Mouse (Mus musculus) MEL (cell line): ENCODE data around the gene Vcp. TPM values are rescaled to one million over a fixed set of nuclear protein-coding genes. Genes with fewer than 3 reads are reported as not detected.

Experiments
- DNase-seq: peaks from one replicate; pipeline ENCODE4 v3.0.0; 2011; ENCODE audit warnings: low read depth, low spot score
- H3K27ac ChIP-seq: 2 replicates; pipeline ENCODE4 v1.5.1; 2012; ENCODE audit warnings: low read depth, mild to moderate bottlenecking, control low read depth, low read length, moderate library complexity; ENCODE audit not compliant: control insufficient read depth
- H3K27me3 ChIP-seq, 2 experiments: fragments of 150-350 bp in 1 of 2; sonication (generic) in 1 of 2; 2 replicates each; pipeline ENCODE4 v1.6.1; 2012; ENCODE audit warnings: low read length in 2 of 2, mild to moderate bottlenecking in 2 of 2, improper control_type of control experiment in 1 of 2, moderate library complexity in 1 of 2; ENCODE audit not compliant: insufficient read depth in 2 of 2, control insufficient read depth in 1 of 2
- H3K36me3 ChIP-seq, 2 experiments: 2 replicates each; pipeline ENCODE4 v1.6.1; 2012 to 2014; ENCODE audit warnings: low read length in 2 of 2, improper control_type of control experiment in 1 of 2, inconsistent platforms in 1 of 2, mild to moderate bottlenecking in 1 of 2; ENCODE audit not compliant: insufficient read depth in 2 of 2, control insufficient read depth in 1 of 2
- H3K4me1 ChIP-seq, 2 experiments: fragments of 150-350 bp in 1 of 2; sonication (generic) in 1 of 2; 2 replicates each; pipeline ENCODE4 v1.6.1; 2012; ENCODE audit warnings: low read length in 2 of 2, improper control_type of control experiment in 1 of 2, mild to moderate bottlenecking in 1 of 2; ENCODE audit not compliant: insufficient read depth in 2 of 2, control insufficient read depth in 1 of 2
- H3K4me3 ChIP-seq, 2 experiments: fragments of 150-350 bp in 1 of 2; sonication (generic) in 1 of 2; 2 replicates each; pipeline ENCODE4 v1.5.1; 2012; ENCODE audit warnings: low read depth in 2 of 2, low read length in 2 of 2, mild to moderate bottlenecking in 2 of 2, moderate library complexity in 2 of 2, control low read depth in 1 of 2, improper control_type of control experiment in 1 of 2; ENCODE audit not compliant: control insufficient read depth in 1 of 2, insufficient read depth in 1 of 2
- H3K79me2 ChIP-seq: 2 replicates; pipeline ENCODE4 v1.6.1; 2012; ENCODE audit warnings: mild to moderate bottlenecking, low read length, moderate library complexity; ENCODE audit not compliant: control insufficient read depth, poor library complexity, insufficient read depth
- H3K9ac ChIP-seq: 2 replicates; pipeline ENCODE4 v1.6.1; 2012; ENCODE audit warnings: low read depth, mild to moderate bottlenecking, control low read depth, low read length, moderate library complexity; ENCODE audit not compliant: control insufficient read depth, poor library complexity, severe bottlenecking
- H3K9me3 ChIP-seq: fragments of 150-350 bp; sonication (generic); replicated peaks from 2 replicates; pipeline ENCODE4 v1.6.1; 2012; ENCODE audit warnings: mild to moderate bottlenecking, low read length, improper control_type of control experiment, moderate library complexity; ENCODE audit not compliant: insufficient read depth
- BHLHE40 ChIP-seq: IDR thresholded peaks from 2 replicates; pipeline ENCODE4 v1.6.1; 2012; ENCODE audit warnings: low read depth, mild to moderate bottlenecking, inconsistent platforms, low read length, improper control_type of control experiment, borderline replicate concordance
- CHD2 ChIP-seq: IDR thresholded peaks from 2 replicates; pipeline ENCODE4 v1.6.1; 2011; ENCODE audit warnings: low read length, improper control_type of control experiment
- CTCF ChIP-seq, 3 experiments: IDR thresholded peaks in 2 of 3; conservative IDR thresholded peaks in 1 of 3; 2 replicates each; pipeline ENCODE4 v1.5.1; 2011 to 2012; ENCODE audit warnings: low read length in 3 of 3, low read depth in 2 of 3, mild to moderate bottlenecking in 2 of 3, improper control_type of control experiment in 1 of 3, inconsistent platforms in 1 of 3, mixed read lengths in 1 of 3, moderate library complexity in 1 of 3; ENCODE audit not compliant: control insufficient read depth in 1 of 3, insufficient read depth in 1 of 3, poor library complexity in 1 of 3, severe bottlenecking in 1 of 3
- E2F4 ChIP-seq: IDR thresholded peaks from 2 replicates; pipeline ENCODE4 v1.6.1; 2011; ENCODE audit warnings: low read depth, low read length, improper control_type of control experiment, borderline replicate concordance
- HCFC1 ChIP-seq: IDR thresholded peaks from 2 replicates; pipeline ENCODE4 v1.6.1; 2012; ENCODE audit warnings: low read depth, mild to moderate bottlenecking, inconsistent platforms, low read length, improper control_type of control experiment, moderate library complexity
- MAZ ChIP-seq: IDR thresholded peaks from 2 replicates; pipeline ENCODE4 v1.6.1; 2012; ENCODE audit warnings: low read depth, mild to moderate bottlenecking, inconsistent platforms, low read length, improper control_type of control experiment
- MYB ChIP-seq: IDR thresholded peaks from 2 replicates; pipeline ENCODE4 v1.6.1; 2011; ENCODE audit warnings: mild to moderate bottlenecking, low read depth, low read length, improper control_type of control experiment
- MYC ChIP-seq: IDR thresholded peaks from 2 replicates; pipeline ENCODE4 v1.6.1; 2011; ENCODE audit warnings: low read depth, mild to moderate bottlenecking, low read length, improper control_type of control experiment, moderate library complexity
- NELFE ChIP-seq: IDR thresholded peaks from 2 replicates; pipeline ENCODE4 v1.6.1; 2011; ENCODE audit warnings: low read depth, low read length, improper control_type of control experiment
- NRF1 ChIP-seq: IDR thresholded peaks from 2 replicates; pipeline ENCODE4 v1.6.1; 2014; ENCODE audit warnings: low read depth, mild to moderate bottlenecking, inconsistent platforms, low read length, improper control_type of control experiment, moderate library complexity; ENCODE audit not compliant: poor library complexity, insufficient read depth, severe bottlenecking
- POLR2A ChIP-seq, 2 experiments: IDR thresholded peaks; 2 replicates each; pipeline ENCODE4 v1.6.1; 2011 to 2012; ENCODE audit warnings: low read length in 2 of 2, mild to moderate bottlenecking in 2 of 2, control low read depth in 1 of 2, improper control_type of control experiment in 1 of 2, low read depth in 1 of 2, moderate library complexity in 1 of 2; ENCODE audit not compliant: control insufficient read depth in 1 of 2, insufficient read depth in 1 of 2, poor library complexity in 1 of 2
- RCOR1 ChIP-seq: IDR thresholded peaks from 2 replicates; pipeline ENCODE4 v1.6.1; 2012; ENCODE audit warnings: low read depth, mild to moderate bottlenecking, inconsistent platforms, low read length, improper control_type of control experiment
- SIN3A ChIP-seq: IDR thresholded peaks from 2 replicates; pipeline ENCODE4 v1.6.1; 2012; ENCODE audit warnings: low read length, improper control_type of control experiment, inconsistent platforms
- SMC3 ChIP-seq: IDR thresholded peaks from 2 replicates; pipeline ENCODE4 v1.6.1; 2011; ENCODE audit warnings: low read depth, low read length, improper control_type of control experiment
- TAL1 ChIP-seq: IDR thresholded peaks from 2 replicates; pipeline ENCODE4 v1.6.1; 2012; ENCODE audit warnings: mild to moderate bottlenecking, inconsistent platforms, low read length, moderate library complexity, mixed read lengths
- USF1 ChIP-seq: IDR thresholded peaks from 2 replicates; pipeline ENCODE4 v1.6.1; 2014; ENCODE audit warnings: low read depth, mild to moderate bottlenecking, inconsistent platforms, low read length, improper control_type of control experiment, moderate library complexity
- ZKSCAN1 ChIP-seq: IDR thresholded peaks from 2 replicates; pipeline ENCODE4 v1.6.1; 2012; ENCODE audit warnings: low read depth, mild to moderate bottlenecking, inconsistent platforms, low read length, improper control_type of control experiment, moderate library complexity
- ZMIZ1 ChIP-seq: IDR thresholded peaks from 2 replicates; pipeline ENCODE4 v1.6.1; 2012; ENCODE audit warnings: low read depth, mild to moderate bottlenecking, inconsistent platforms, low read length, improper control_type of control experiment, moderate library complexity
- ZNF384 ChIP-seq: IDR thresholded peaks from 2 replicates; pipeline ENCODE4 v1.6.1; 2012; ENCODE audit warnings: low read depth, mild to moderate bottlenecking, inconsistent platforms, low read length, improper control_type of control experiment
- polyA plus RNA-seq, 2 experiments: library from polyadenylated mRNA; stranded (reverse) in 1 of 2; unstranded in 1 of 2; fragments of >175 nt in 1 of 2; fragments of >200 nt in 1 of 2; gene quantifications; 2 replicates each; pipeline versions ENCODE4 v1.2.1 to v1.2.4; 2012; ENCODE audit warnings: low replicate concordance in 2 of 2, low read depth in 1 of 2; ENCODE audit not compliant: insufficient read length in 2 of 2, insufficient read depth in 1 of 2, missing spikeins in 1 of 2
- total RNA-seq: library from RNA; depleted of rRNA; stranded (reverse); fragments of 300-350 nt; gene quantifications from 2 replicates; pipeline ENCODE4 v1.2.3, GENCODE M21; 2012

The Vcp gene
- total and polyA plus RNA-seq, 3 experiments, result 264 to 792 (median 420) TPM

DNA sequence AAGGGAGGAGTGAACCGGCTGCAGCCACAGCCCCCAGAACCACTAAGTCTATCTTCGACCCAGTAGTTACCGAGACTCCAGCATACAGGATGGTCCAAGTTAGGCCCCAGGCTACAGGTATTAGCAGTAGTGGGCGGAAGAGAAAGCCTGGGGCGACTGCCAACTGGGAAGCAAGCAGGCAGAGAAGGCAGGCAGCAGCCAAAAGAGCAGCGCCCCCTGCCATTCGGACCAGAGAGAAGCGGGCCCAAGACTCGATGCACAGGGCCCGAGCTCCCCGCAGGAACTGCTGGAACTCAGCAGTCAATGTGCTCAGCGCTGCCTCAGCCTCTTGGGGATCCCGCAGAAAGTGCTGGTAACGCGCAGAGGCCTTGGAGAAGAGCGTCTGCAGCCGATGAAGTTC, 21.0 kb upstream of the Vcp start:
- H3K36me3 ChIP-seq, result peaks cover 2% of the 10 kb centered on the region in 2 experiments; a peak in 3 of 4 replicates
- H3K4me1 ChIP-seq, result peaks cover 0 to 9% of the 10 kb centered on the region in 2 experiments; a peak in 2 of 4 replicates
- peaks cover 9% of the 10 kb centered on the region for H3K79me2 ChIP-seq
- H3K4me3 ChIP-seq, result no peak overlapping the region
- no peaks in the 10 kb centered on the region for H3K9me3 ChIP-seq
- TF ChIP-seq NRF1, result no peak
- TF ChIP-seq CTCF (IDR thresholded peaks at IDR 0.05 in 2 of 3, conservative IDR thresholded peaks at IDR 0.05 in 1 of 3; ENCODE audit: control insufficient read depth in 1 of 3, insufficient read depth in 1 of 3, low read depth in 2 of 3, low read length in 3 of 3, poor library complexity in 1 of 3, severe bottlenecking in 1 of 3), result peak in 2 of 3 experiments; percentile 16 to 34; a peak in 3 of 6 replicates
- TF ChIP-seq, all 39 proteins: peak for 1
- Histone ChIP-seq H3K9ac (no peak overlapping the region), H3K27me3 (no peaks in the 10 kb centered on the region), H3K27ac (no peak overlapping the region)
- DNase-seq, result no peak

- no peak overlapping the region for H3K27ac ChIP-seq
- DNase-seq, result no peak
- peak in 2 of 3 experiments; percentile 5 to 12; a peak in 1 of 6 replicates for TF ChIP-seq CTCF (IDR thresholded peaks at IDR 0.05 in 2 of 3, conservative IDR thresholded peaks at IDR 0.05 in 1 of 3; ENCODE audit: control insufficient read depth in 1 of 3, insufficient read depth in 1 of 3, low read depth in 2 of 3, low read length in 3 of 3, poor library complexity in 1 of 3, severe bottlenecking in 1 of 3)
- TF ChIP-seq ZKSCAN1, result no peak
- TF ChIP-seq, all 39 proteins: peak for 1
- H3K4me1 ChIP-seq, result peaks cover 0 to 9% of the 10 kb centered on the region in 2 experiments; a peak in 2 of 4 replicates
- H3K4me3 ChIP-seq, result no peak overlapping the region
- H3K9ac ChIP-seq, result no peak overlapping the region
- no peaks in the 10 kb centered on the region for H3K27me3 ChIP-seq
- peaks cover 2% of the 10 kb centered on the region in 2 experiments; a peak in 3 of 4 replicates for H3K36me3 ChIP-seq
- H3K9me3 ChIP-seq, result no peaks in the 10 kb centered on the region
- peaks cover 9% of the 10 kb centered on the region for H3K79me2 ChIP-seq
Measured at GRCm38 (mm10) chr4:43020876-43021275, 20.6 kb upstream of the Vcp start.

GRCm38 (mm10) chr4:43019641-43020465, 19.5 kb upstream of the Vcp start:
- Histone ChIP-seq H3K4me3 (no peak overlapping the region), H3K9ac (no peak overlapping the region), H3K79me2 (peaks cover 6% of the 10 kb centered on the region), H3K36me3 (peaks cover under 1 to 2% of the 10 kb centered on the region in 2 experiments; a peak in 3 of 4 replicates), H3K4me1 (peaks cover 0 to 6% of the 10 kb centered on the region in 2 experiments; a peak in 2 of 4 replicates), H3K27me3 (no peaks in the 10 kb centered on the region), H3K9me3 (no peaks in the 10 kb centered on the region), H3K27ac (no peak overlapping the region)
- TF ChIP-seq POLR2A (IDR thresholded peaks at IDR 0.05; ENCODE audit: control insufficient read depth in 1 of 2, insufficient read depth in 1 of 2, low read depth in 1 of 2, low read length in 2 of 2, poor library complexity in 1 of 2) (no peak), SMC3 (no peak), RCOR1 (peak; percentile 11; the same call in 1 of the 2 replicates), NELFE (no peak), SIN3A (no peak), ZMIZ1 (no peak), E2F4 (no peak), ZKSCAN1 (no peak), MYB (no peak), ZNF384 (no peak), BHLHE40 (no peak), MYC (no peak), MAZ (no peak), TAL1 (peak; percentile 36), HCFC1 (no peak), USF1 (0 out of 2 replicates have a peak, but pooled peaks have one; percentile 6), CHD2 (no peak)
- DNase-seq, result no peak
